Mouse (Mus musculus): Measurements from ENCODE around the gene Tmprss6. TPM values are rescaled to one million over a fixed set of nuclear protein-coding genes. Genes with fewer than 3 reads are reported as not detected.

Gene Tmprss6
- polyA plus RNA-seq, 1 experiment from 2014 or later = 0.06 TPM

DNA sequence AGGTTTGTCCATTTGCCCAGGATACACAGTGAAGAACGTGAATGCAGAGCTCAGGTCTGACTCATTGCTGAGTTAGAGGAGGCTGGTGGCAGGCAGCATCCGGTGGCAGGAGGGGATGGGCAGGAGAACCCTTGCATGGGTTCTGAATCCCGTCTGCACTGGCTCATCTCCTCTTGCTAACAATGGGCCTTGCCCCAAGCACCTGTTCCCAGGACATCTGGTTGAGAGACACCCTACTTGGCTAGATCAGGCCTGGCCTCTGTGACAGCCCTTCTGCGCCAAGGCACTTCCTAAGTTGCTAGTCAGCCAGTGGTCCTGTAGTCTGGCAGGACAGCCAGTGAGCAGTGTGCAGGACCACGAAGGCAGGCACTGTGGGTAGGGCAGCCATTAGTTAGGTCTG lies 11.0 kb upstream of the Tmprss6 start:
- H3K9me3 ChIP-seq (replicated peaks) = no peaks in the 10 kb centered on the region
- peaks cover 10% of the 10 kb centered on the region for H3K4me1 ChIP-seq
- 83% methylated on average over 5 of the region's 5 CpGs for WGBS
- no peak overlapping the region for H3K27ac ChIP-seq
- H3K4me3 ChIP-seq = no peak overlapping the region
- no peaks in the 10 kb centered on the region for H3K36me3 ChIP-seq
- DNase-seq (ENCODE audit: low spot score) = no peak
- H3K27me3 ChIP-seq (ENCODE audit: low read depth, poor library complexity, severe bottlenecking) = no peaks in the 10 kb centered on the region

DNA sequence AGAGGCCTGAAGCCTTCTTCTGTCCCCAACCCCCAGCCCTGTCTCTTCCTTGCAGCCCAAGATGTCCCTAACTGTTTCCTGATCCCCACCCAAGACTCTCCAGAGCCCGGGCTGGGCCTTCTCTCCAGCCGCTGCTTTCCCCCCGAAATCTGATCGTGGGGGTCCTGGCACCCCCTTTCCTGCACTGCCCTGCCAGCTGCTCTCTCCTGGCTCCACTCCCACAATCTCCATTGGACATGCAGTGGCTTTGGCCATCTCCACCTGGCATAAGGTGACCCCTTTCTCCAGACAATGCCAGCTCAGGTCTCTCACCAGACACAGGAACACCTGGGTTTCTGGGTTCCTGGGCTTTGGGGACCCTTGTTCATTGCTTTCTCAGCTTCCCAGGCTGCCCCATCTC lies 9.6 kb upstream of the Tmprss6 start:
- no peaks in the 10 kb centered on the region for H3K36me3 ChIP-seq
- H3K4me1 ChIP-seq = peaks cover 10% of the 10 kb centered on the region
- WGBS = 95% methylated on average over 4 of the region's 4 CpGs
- H3K4me3 ChIP-seq = no peak overlapping the region
- no peak overlapping the region for H3K27ac ChIP-seq
- H3K27me3 ChIP-seq (ENCODE audit: low read depth, poor library complexity, severe bottlenecking) = 0 out of 2 replicates have a peak, but pooled peaks cover 4% of the 10 kb centered on the region
- H3K9me3 ChIP-seq (replicated peaks) = no peaks in the 10 kb centered on the region
- no peak for DNase-seq (ENCODE audit: low spot score)

DNA sequence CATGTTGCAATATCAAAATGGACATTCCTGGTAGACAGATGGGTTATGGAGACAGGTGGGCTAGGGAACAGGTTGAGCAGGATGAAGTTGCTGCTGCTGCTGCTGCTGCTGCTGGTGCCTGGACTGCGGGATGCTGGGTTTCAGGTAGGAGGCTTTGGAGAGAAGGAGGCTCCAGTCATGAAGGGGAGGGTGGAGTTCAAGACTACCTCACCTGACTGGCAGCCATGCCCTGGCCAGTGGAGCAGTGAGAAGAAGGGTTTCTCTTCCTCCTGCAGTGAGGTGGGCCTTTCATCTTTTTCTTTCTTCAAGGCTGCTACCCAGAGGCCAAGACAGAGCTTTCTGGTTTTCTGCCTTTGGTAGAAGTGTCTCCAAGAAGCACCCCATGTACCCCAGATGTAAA lies 8.4 kb upstream of the Tmprss6 start:
- Histone ChIP-seq H3K27me3 (ENCODE audit: low read depth, poor library complexity, severe bottlenecking) (0 out of 2 replicates have a peak, but pooled peaks cover 4% of the 10 kb centered on the region), H3K36me3 (no peaks in the 10 kb centered on the region)
- 85% methylated on average over 1 of the region's 1 CpGs for WGBS

DNA sequence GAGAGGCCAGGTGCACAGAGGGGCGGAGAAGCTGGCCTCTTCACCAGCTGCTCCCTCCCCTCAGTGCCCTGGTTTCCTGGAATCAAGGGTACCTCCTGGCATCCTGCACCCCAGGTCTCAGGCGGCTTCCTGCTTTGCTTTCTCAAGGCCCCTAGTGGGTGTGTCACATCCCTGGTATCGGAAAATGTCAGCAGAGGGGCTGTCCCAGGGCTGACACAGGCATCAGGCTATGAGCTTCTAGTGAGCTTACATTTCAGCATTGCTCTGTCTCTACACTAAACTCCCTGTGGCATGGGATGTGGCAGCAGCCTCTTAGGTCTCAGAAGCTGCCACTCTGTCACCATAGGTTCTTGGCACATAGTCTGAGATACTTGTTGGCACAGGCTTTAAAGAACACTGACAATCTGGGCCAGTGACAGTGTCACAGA lies 7.2 kb upstream of the Tmprss6 start:
- 70% methylated on average over 3 of the region's 3 CpGs for WGBS
- DNase-seq (ENCODE audit: low spot score) = no peak
- H3K27ac ChIP-seq = no peak overlapping the region
- H3K4me1 ChIP-seq = peaks cover 10% of the 10 kb centered on the region
- H3K36me3 ChIP-seq = no peaks in the 10 kb centered on the region
- no peaks in the 10 kb centered on the region for H3K9me3 ChIP-seq (replicated peaks)
- H3K27me3 ChIP-seq (ENCODE audit: low read depth, poor library complexity, severe bottlenecking) = 0 out of 2 replicates have a peak, but pooled peaks cover 4% of the 10 kb centered on the region
- H3K4me3 ChIP-seq = no peak overlapping the region

More for the DNA sequence above, 8.4 kb upstream of the Tmprss6 start:
- no peaks in the 10 kb centered on the region for H3K9me3 ChIP-seq (replicated peaks)
- no peak overlapping the region for H3K4me3 ChIP-seq
- no peak overlapping the region for H3K27ac ChIP-seq
- DNase-seq (ENCODE audit: low spot score) = no peak
- peaks cover 11% of the 10 kb centered on the region for H3K4me1 ChIP-seq

DNA sequence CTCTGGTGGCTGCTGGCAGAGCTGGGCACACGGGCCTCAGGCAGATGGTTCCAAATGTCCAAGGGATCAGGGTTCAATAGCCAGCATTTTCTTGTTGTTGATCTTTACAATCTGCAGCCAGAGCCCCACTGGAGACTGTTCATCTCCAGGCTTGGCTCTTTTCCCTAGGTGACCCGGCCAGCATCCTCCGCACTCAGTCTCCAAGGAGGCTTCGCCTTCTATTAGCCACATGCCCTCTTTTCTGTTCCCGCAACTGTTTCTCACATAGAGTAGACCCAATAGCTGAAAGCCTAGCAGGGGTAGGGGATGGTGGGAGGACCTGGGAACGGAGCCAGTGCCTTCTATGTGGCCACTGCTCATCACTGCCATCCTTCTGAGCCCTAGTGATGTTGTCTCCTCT lies 5.0 kb upstream of the Tmprss6 start:
- H3K36me3 ChIP-seq = no peaks in the 10 kb centered on the region
- H3K4me1 ChIP-seq = peaks cover 14% of the 10 kb centered on the region
- DNase-seq (ENCODE audit: low spot score) = no peak
- no peak overlapping the region for H3K4me3 ChIP-seq
- no peak overlapping the region for H3K27ac ChIP-seq
- H3K9me3 ChIP-seq (replicated peaks) = no peaks in the 10 kb centered on the region
- H3K27me3 ChIP-seq (ENCODE audit: low read depth, poor library complexity, severe bottlenecking) = 0 out of 2 replicates have a peak, but pooled peaks cover 4% of the 10 kb centered on the region
- 86% methylated on average over 6 of the region's 6 CpGs for WGBS

DNA sequence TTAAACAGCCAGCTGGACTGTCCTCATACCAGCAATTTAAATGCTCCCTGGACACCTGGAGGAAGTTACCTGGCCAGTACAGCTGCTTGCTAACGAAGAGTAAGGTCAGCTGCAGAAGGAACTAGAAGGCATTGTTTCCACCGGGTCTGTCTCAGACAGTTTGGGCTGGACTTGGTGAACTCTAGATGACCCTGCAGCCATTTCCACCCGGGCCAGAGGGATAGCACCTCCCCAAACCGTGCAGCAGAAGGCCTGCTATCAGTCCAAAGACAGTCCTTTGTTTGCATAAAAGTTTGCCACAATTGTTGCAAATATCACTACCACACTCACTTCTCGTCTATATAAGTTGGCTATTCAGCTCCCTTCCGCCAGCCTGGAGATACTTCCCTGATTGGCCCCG lies 3.5 kb upstream of the Tmprss6 start:
- peaks cover 17% of the 10 kb centered on the region for H3K4me1 ChIP-seq

DNA sequence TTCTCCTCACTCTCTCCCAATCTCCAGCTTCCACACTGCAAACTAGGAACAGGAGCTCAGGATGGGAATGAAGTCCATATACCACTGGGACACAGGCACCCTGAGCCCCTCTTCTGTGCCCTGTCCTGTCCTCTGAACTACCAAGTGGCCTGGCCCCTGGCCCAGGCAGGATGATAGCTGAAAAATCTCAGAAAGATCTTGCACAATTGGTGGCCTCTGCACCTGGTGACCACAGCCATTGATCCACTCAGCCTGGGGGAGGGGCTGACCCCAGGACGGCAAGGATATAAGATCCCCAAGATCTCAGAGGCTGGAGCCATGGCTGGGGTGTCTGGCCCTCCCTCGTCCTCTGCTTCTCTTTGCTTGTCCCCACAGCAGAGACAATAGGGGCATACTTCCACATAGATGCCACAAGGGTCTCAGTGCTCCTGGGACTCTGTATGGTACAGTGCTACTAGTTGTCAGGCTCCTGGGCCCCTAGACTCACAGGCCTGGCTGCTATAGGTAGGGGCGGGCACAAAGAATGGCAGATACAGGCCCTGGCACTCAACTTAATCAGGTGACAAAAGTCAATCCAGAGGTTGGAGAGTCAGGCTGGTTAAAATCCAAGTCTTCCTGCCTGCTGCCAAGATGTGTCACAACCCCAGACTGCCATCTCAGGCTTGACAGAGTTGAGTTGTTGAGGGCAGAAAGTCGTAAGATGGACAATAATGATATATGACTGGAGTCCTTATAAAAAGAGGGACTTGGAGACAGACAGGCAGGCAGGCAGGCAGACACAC lies 2.3 kb upstream of the Tmprss6 start:
- Histone ChIP-seq H3K9me3 (replicated peaks) (no peaks in the 10 kb centered on the region), H3K4me1 (peaks cover 17% of the 10 kb centered on the region), H3K27ac (no peak overlapping the region), H3K4me3 (no peak overlapping the region), H3K27me3 (ENCODE audit: low read depth, poor library complexity, severe bottlenecking) (0 out of 2 replicates have a peak, but pooled peaks cover 4% of the 10 kb centered on the region), H3K36me3 (no peaks in the 10 kb centered on the region)
- 79% methylated on average over 4 of the region's 4 CpGs for WGBS
- no peak for DNase-seq (ENCODE audit: low spot score)

More for the DNA sequence above, 3.5 kb upstream of the Tmprss6 start:
- no peak overlapping the region for H3K4me3 ChIP-seq
- no peak overlapping the region for H3K27ac ChIP-seq
- WGBS = 52% methylated on average over 7 of the region's 7 CpGs
- no peak for DNase-seq (ENCODE audit: low spot score)
- H3K36me3 ChIP-seq = no peaks in the 10 kb centered on the region
- H3K9me3 ChIP-seq (replicated peaks) = no peaks in the 10 kb centered on the region
- 0 out of 2 replicates have a peak, but pooled peaks cover 4% of the 10 kb centered on the region for H3K27me3 ChIP-seq (ENCODE audit: low read depth, poor library complexity, severe bottlenecking)

DNA sequence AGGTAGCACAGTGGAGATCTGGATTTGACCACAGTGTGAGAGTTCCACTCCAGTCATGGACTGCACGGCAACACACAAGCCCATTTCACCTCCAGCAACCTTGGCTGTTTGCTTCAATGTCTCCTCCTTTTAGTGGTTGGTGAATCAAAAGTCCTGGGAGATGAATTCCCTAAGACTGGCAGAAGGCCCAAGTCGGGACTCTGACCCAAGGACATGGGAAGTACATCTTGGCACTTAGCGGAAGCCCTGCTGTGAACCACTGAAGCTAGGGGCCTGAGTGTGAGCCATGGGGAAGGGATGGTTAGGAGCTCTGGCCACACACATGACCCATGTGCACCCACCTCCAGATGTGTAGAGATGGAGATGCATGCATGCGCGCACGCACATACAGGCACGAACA lies 864 bp downstream of the Tmprss6 start:
- Histone ChIP-seq H3K27me3 (ENCODE audit: low read depth, poor library complexity, severe bottlenecking) (no peaks in the 10 kb centered on the region), H3K4me3 (no peak overlapping the region), H3K9me3 (replicated peaks) (no peaks in the 10 kb centered on the region), H3K36me3 (no peaks in the 10 kb centered on the region), H3K27ac (no peak overlapping the region), H3K4me1 (peaks cover 17% of the 10 kb centered on the region)
- DNase-seq (ENCODE audit: low spot score) = no peak
- WGBS = 95% methylated on average over 7 of the region's 7 CpGs

DNA sequence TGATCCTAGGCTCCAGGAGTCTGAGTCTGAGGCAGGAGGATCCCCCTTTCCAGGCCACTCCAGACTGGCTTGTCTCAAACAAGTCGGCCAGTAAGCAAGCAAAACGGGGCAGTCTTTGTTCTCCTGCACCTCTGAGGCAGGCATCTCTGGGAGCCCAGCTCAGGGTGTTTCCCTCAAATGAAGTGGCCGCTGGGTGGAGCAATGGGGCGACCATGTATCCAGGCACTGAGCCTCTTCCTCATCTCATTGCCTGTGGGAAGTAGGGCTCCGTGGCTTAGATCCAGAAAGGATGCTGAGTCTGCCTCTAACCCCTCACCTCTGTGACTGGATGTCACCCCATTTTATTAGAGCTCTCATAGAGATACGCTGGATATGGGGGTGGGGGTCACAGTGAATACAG lies 1.6 kb downstream of the Tmprss6 start:
- WGBS = 38% methylated on average over 6 of the region's 6 CpGs
- H3K27me3 ChIP-seq (ENCODE audit: low read depth, poor library complexity, severe bottlenecking) = no peaks in the 10 kb centered on the region
- no peaks in the 10 kb centered on the region for H3K9me3 ChIP-seq (replicated peaks)
- H3K36me3 ChIP-seq = no peaks in the 10 kb centered on the region
- H3K4me3 ChIP-seq = no peak overlapping the region
- H3K4me1 ChIP-seq = peaks cover 15% of the 10 kb centered on the region
- no peak overlapping the region for H3K27ac ChIP-seq
- no peak for DNase-seq (ENCODE audit: low spot score)

DNA sequence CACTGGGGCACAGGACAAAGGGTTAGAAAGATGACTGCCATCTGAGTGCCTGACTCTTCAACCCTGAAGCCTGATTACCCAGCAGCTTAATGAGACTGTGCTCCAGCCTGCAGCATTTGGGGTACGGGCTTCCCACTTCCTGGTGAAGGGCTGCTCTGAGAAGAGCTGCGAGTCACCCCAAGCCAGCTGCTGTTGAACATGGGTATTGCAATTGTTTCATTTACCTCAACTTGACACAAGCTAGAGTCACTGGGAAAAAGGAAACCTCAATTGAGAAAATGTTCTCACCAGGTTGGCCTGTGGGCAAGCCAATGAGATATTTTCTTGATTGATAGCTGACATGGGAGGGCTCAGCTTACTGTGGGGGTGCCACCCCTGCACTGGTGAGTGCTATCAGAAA lies 5.5 kb downstream of the Tmprss6 start:
- no peak overlapping the region for H3K27ac ChIP-seq
- no peaks in the 10 kb centered on the region for H3K4me1 ChIP-seq
- WGBS = 71% methylated on average over 2 of the region's 2 CpGs

DNA sequence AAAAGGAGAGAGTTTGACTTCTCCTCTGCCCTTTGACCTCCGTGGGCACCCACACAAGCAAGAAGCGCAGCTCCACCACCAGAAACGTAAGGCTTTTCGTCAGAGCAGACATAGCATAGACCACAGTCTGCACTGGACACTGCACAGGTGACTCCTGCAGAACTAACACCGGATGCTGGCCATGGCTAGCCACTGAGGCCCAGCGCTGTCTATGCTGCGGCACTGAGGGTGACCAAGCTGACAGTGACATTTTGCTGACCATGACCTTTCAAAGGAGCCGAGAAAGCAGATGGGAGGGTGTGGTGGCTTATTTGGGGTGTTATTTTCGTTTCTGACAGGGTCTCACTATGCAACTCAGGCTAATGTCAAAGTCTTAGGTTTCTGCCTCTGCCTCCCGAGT lies 11.2 kb downstream of the Tmprss6 start:
- no peaks in the 10 kb centered on the region for H3K9me3 ChIP-seq (replicated peaks)
- WGBS = 84% methylated on average over 10 of the region's 10 CpGs
- peaks cover 13% of the 10 kb centered on the region for H3K4me1 ChIP-seq
- H3K4me3 ChIP-seq = no peak overlapping the region
- no peak overlapping the region for H3K27ac ChIP-seq
- no peak for DNase-seq (ENCODE audit: low spot score)
- H3K36me3 ChIP-seq = no peaks in the 10 kb centered on the region
- no peaks in the 10 kb centered on the region for H3K27me3 ChIP-seq (ENCODE audit: low read depth, poor library complexity, severe bottlenecking)

More for the DNA sequence above, 5.5 kb downstream of the Tmprss6 start:
- H3K4me3 ChIP-seq = no peak overlapping the region
- no peaks in the 10 kb centered on the region for H3K36me3 ChIP-seq
- no peak for DNase-seq (ENCODE audit: low spot score)
- H3K9me3 ChIP-seq (replicated peaks) = no peaks in the 10 kb centered on the region
- no peaks in the 10 kb centered on the region for H3K27me3 ChIP-seq (ENCODE audit: low read depth, poor library complexity, severe bottlenecking)

DNA sequence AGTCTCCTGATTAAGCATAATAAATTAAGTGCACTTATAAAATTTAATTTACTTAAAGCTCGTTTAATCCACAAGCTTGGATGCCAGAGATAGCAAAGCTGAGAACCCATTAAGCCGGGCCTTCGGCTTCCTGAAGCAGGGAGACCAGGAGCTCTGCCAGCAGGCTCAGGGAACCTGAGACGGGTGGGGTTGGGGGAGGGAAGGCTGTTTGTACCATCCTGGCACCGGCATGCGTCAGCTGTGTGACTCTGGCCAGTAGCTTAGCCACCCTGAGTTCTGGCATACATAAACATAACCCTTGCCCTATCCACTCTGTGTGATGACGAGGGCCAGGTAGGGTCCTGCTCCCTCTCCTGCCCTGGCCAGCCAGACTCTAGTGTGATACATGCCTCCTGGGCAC lies 12.4 kb downstream of the Tmprss6 start:
- no peak overlapping the region for H3K4me3 ChIP-seq
- H3K27me3 ChIP-seq (ENCODE audit: low read depth, poor library complexity, severe bottlenecking) = no peaks in the 10 kb centered on the region
- H3K27ac ChIP-seq = no peak overlapping the region
- H3K36me3 ChIP-seq = no peaks in the 10 kb centered on the region
- no peak for DNase-seq (ENCODE audit: low spot score)
- peaks cover 13% of the 10 kb centered on the region for H3K4me1 ChIP-seq
- 66% methylated on average over 7 of the region's 7 CpGs for WGBS
- H3K9me3 ChIP-seq (replicated peaks) = no peaks in the 10 kb centered on the region

DNA sequence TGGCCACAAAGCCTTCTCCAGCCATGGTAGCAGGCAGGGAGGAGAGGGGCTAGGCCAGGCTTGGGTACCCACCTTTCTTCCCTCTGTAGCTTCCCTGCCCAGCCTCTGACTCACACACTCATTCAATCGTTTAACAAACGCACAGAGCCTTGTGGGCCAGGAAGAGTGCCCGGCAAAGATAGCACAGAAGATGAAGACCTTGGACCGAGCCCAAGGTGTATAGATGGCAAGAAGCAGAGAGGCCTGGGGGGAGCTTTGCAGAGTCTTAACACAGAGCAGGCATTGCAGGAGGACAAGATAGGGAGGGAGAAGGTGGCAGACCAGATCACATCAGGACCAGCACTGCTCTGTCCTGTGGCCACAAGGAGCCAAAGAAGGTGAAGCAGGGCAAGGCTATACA lies 13.3 kb downstream of the Tmprss6 start:
- Histone ChIP-seq H3K27me3 (ENCODE audit: low read depth, poor library complexity, severe bottlenecking) (no peaks in the 10 kb centered on the region), H3K4me3 (no peak overlapping the region), H3K36me3 (no peaks in the 10 kb centered on the region), H3K27ac (0 out of 2 replicates have a peak overlapping the region, but pooled peaks have one; percentile 1), H3K4me1 (peaks cover 15% of the 10 kb centered on the region), H3K9me3 (replicated peaks) (no peaks in the 10 kb centered on the region)
- DNase-seq (ENCODE audit: low spot score) = no peak
- WGBS = 83% methylated on average over 4 of the region's 4 CpGs
